In the genomic region with DNA sequence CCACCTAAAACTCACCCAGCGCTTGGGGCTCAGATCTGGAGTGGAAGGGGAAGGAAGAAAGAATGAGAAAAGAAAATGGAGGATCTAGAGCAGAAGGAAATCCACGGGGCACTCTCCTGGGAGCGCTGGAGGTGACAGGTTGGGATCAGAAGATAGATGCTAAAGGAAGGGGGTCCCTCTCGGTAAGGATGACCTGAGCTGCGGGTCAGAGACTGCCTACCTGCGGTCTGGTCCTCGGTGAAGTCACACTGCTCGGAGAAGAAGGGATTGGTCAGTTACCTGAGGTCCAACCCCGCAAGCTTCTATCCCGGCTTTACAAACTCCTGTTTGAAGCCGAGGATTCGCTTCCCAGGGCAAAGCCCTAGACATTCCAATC, we compare ENCODE assay signal across 8 mouse cellular contexts. TPM values are rescaled to one million over a fixed set of nuclear protein-coding genes. Genes with fewer than 3 reads are reported as not detected.
DNase-seq lines count a peak whose midpoint lies in the region; ATAC-seq and TF ChIP-seq lines count a peak whose summit lies in the region.

No protein-coding gene starts in this region.

- peaks cover 16% of the 10 kb centered on the region for H3K4me1 ChIP-seq in lung, adult 2 months (ENCODE audit: control insufficient read depth, insufficient read depth, low read length)
- H3K4me1 ChIP-seq in embryonic facial prominence, embryonic 11.5 days (ENCODE audit: control insufficient read depth, insufficient read depth, low read length) = peaks cover 4% of the 10 kb centered on the region; the same call in 1 of the 2 replicates
- H3K4me1 ChIP-seq in hindbrain, embryonic 14.5 days (replicated peaks; ENCODE audit: control insufficient read depth, insufficient read depth, low read length) = peaks cover 38% of the 10 kb centered on the region
- peaks cover 59% of the 10 kb centered on the region for H3K4me1 ChIP-seq in midbrain, embryonic 13.5 days (replicated peaks)

- TF ChIP-seq CTCF in lung, adult 2 months (IDR thresholded peaks at IDR 0.05; ENCODE audit: insufficient read depth, low read length) = no peak

- ATAC-seq in embryonic facial prominence, embryonic 11.5 days (replicated peaks; ENCODE audit: insufficient number of reproducible peaks, low FRiP score, low TSS enrichment, low read depth) = peak; percentile 40
- ATAC-seq in hindbrain, embryonic 14.5 days (ENCODE audit: low FRiP score) = peak; percentile 28
- ATAC-seq in midbrain, embryonic 13.5 days = no peak; the same call in 1 of the 2 replicates

- peaks cover 8% of the 10 kb centered on the region; the same call in 1 of the 2 replicates for H3K36me3 ChIP-seq in embryonic facial prominence, embryonic 11.5 days (replicated peaks; ENCODE audit: control insufficient read depth, insufficient read depth, low read depth, low read length)
- peaks cover 41% of the 10 kb centered on the region for H3K36me3 ChIP-seq in hindbrain, embryonic 14.5 days (replicated peaks; ENCODE audit: control insufficient read depth, insufficient read depth)
- peaks cover 37% of the 10 kb centered on the region for H3K36me3 ChIP-seq in midbrain, embryonic 13.5 days

- H3K27me3 ChIP-seq in embryonic facial prominence, embryonic 11.5 days (ENCODE audit: control insufficient read depth, insufficient read depth, low read length) = no peaks in the 10 kb centered on the region
- H3K27me3 ChIP-seq in hindbrain, embryonic 14.5 days (ENCODE audit: control insufficient read depth, insufficient read depth, low read length) = no peaks in the 10 kb centered on the region
- peaks cover 10% of the 10 kb centered on the region; the same call in 1 of the 2 replicates for H3K27me3 ChIP-seq in midbrain, embryonic 13.5 days

- WGBS in lung, adult 2 months = 0% methylated on average over 12 of the region's 12 CpGs
- WGBS in embryonic facial prominence, embryonic 11.5 days = 3% methylated on average over 12 of the region's 12 CpGs
- under 1% methylated on average over 12 of the region's 12 CpGs for WGBS in hindbrain, embryonic 14.5 days
- WGBS in midbrain, embryonic 13.5 days = under 1% methylated on average over 12 of the region's 12 CpGs

- peak overlapping the region; percentile 39 for H3K27ac ChIP-seq in embryonic facial prominence, embryonic 11.5 days (replicated peaks; ENCODE audit: low read depth, low read length)
- peak overlapping the region; percentile 98 for H3K27ac ChIP-seq in hindbrain, embryonic 14.5 days
- H3K27ac ChIP-seq in midbrain, embryonic 13.5 days = peak overlapping the region; percentile 94

- DNase-seq in lung, adult 2 months = no peak
- no peak for DNase-seq in lung, postnatal 25 days (ENCODE audit: low spot score)
- peak; percentile 36 for DNase-seq in embryonic facial prominence, embryonic 11.5 days (ENCODE audit: low spot score)
- peak; percentile 32 for DNase-seq in hindbrain, embryonic 14.5 days (ENCODE audit: low spot score)
- no peak for DNase-seq in left cerebral cortex, adult 8-10 months (ENCODE audit: low spot score in 2 of 2)
- DNase-seq in adipocyte (ENCODE audit: low spot score) = no peak
- no peak for DNase-seq in layer of hippocampus, adult 9-10 months (ENCODE audit: low spot score)

- H3K4me2 ChIP-seq in embryonic facial prominence, embryonic 11.5 days (ENCODE audit: low read depth, low read length) = peak overlapping the region; percentile 73
- peak overlapping the region; percentile 95 for H3K4me2 ChIP-seq in hindbrain, embryonic 14.5 days (replicated peaks)
- peak overlapping the region; percentile 67 for H3K4me2 ChIP-seq in midbrain, embryonic 13.5 days (replicated peaks)

- H3K9me3 ChIP-seq in embryonic facial prominence, embryonic 11.5 days (replicated peaks; ENCODE audit: control insufficient read depth, low read length) = no peaks in the 10 kb centered on the region
- H3K9me3 ChIP-seq in hindbrain, embryonic 14.5 days (ENCODE audit: control insufficient read depth, low read length) = no peaks in the 10 kb centered on the region
- H3K9me3 ChIP-seq in midbrain, embryonic 13.5 days = no peaks in the 10 kb centered on the region

- H3K4me3 ChIP-seq in lung, adult 2 months (replicated peaks; ENCODE audit: extremely low read depth, low read depth, low read length) = peak overlapping the region; percentile 98
- H3K4me3 ChIP-seq in embryonic facial prominence, embryonic 11.5 days (ENCODE audit: low read depth, low read length) = peak overlapping the region; percentile 67
- H3K4me3 ChIP-seq in hindbrain, embryonic 14.5 days (replicated peaks; ENCODE audit: low read length) = peak overlapping the region; percentile 69
- H3K4me3 ChIP-seq in midbrain, embryonic 13.5 days (replicated peaks) = peak overlapping the region; percentile 77

- no peak for TF ChIP-seq POLR2A in lung, adult 2 months (IDR thresholded peaks at IDR 0.05; ENCODE audit: borderline replicate concordance, extremely low read depth, low read depth, low read length)

- peak overlapping the region; percentile 64 for H3K9ac ChIP-seq in embryonic facial prominence, embryonic 11.5 days (replicated peaks; ENCODE audit: low read length)
- H3K9ac ChIP-seq in hindbrain, embryonic 14.5 days = peak overlapping the region; percentile 92
- H3K9ac ChIP-seq in midbrain, embryonic 13.5 days (replicated peaks) = peak overlapping the region; percentile 85

RNA-seq across cellular contexts. Expression of a gene that starts 0.6 kb away (rescaled TPM):
- polyA plus RNA-seq in lung, adult 2 months (2012; rRNA removed) = 771 and 1,159 TPM in 2 replicates
- 678 and 740 TPM in 2 replicates for polyA plus RNA-seq in embryonic facial prominence, embryonic 11.5 days (2014; fragmentation: Nextera tagmentation; extraction: Ambion mirVana)
- 825 and 884 TPM in 2 replicates for polyA plus RNA-seq in hindbrain, embryonic 14.5 days (2014; fragmentation: Nextera tagmentation; extraction: Ambion mirVana)
- 836 and 885 TPM in 2 replicates for polyA plus RNA-seq in midbrain, embryonic 13.5 days (2015; fragmentation: Nextera tagmentation; extraction: Ambion mirVana)
- 100 to 1,000 TPM; 555 to 620 (median 586) TPM for total RNA-seq in left cerebral cortex, adult 8-10 months (2022)

RNA-seq across cellular contexts. Expression of a gene that starts 5.2 kb away (rescaled TPM):
- polyA plus RNA-seq in lung, adult 2 months (2012; rRNA removed) = 1.9 and 2.0 TPM in 2 replicates
- polyA plus RNA-seq in embryonic facial prominence, embryonic 11.5 days (2014; fragmentation: Nextera tagmentation; extraction: Ambion mirVana) = 2.3 and 2.9 TPM in 2 replicates
- 5.8 and 6.1 TPM in 2 replicates for polyA plus RNA-seq in hindbrain, embryonic 14.5 days (2014; fragmentation: Nextera tagmentation; extraction: Ambion mirVana)
- polyA plus RNA-seq in midbrain, embryonic 13.5 days (2015; fragmentation: Nextera tagmentation; extraction: Ambion mirVana) = 3.4 and 4.3 TPM in 2 replicates
- 10 to 100 TPM; 29.9 to 33.3 (median 32.4) TPM for total RNA-seq in left cerebral cortex, adult 8-10 months (2022)

RNA-seq across cellular contexts. Expression of a gene that starts 32.4 kb away (rescaled TPM):
- polyA plus RNA-seq in lung, adult 2 months (2012; rRNA removed) = 94.9 and 97.2 TPM in 2 replicates
- polyA plus RNA-seq in embryonic facial prominence, embryonic 11.5 days (2014; fragmentation: Nextera tagmentation; extraction: Ambion mirVana) = 12.5 and 15.8 TPM in 2 replicates
- 13.7 and 14.5 TPM in 2 replicates for polyA plus RNA-seq in hindbrain, embryonic 14.5 days (2014; fragmentation: Nextera tagmentation; extraction: Ambion mirVana)
- 11.6 and 13.7 TPM in 2 replicates for polyA plus RNA-seq in midbrain, embryonic 13.5 days (2015; fragmentation: Nextera tagmentation; extraction: Ambion mirVana)
- total RNA-seq in left cerebral cortex, adult 8-10 months (2022) = 10 to 100 TPM; 11.9 to 13.7 (median 12.8) TPM

RNA-seq across cellular contexts. Expression of a gene that starts 34.3 kb away (rescaled TPM):
- polyA plus RNA-seq in lung, adult 2 months (2012; rRNA removed) = 99.8 TPM in 2 replicates
- 103 and 109 TPM in 2 replicates for polyA plus RNA-seq in embryonic facial prominence, embryonic 11.5 days (2014; fragmentation: Nextera tagmentation; extraction: Ambion mirVana)
- 184 and 191 TPM in 2 replicates for polyA plus RNA-seq in hindbrain, embryonic 14.5 days (2014; fragmentation: Nextera tagmentation; extraction: Ambion mirVana)
- polyA plus RNA-seq in midbrain, embryonic 13.5 days (2015; fragmentation: Nextera tagmentation; extraction: Ambion mirVana) = 200 and 212 TPM in 2 replicates
- 100 to 1,000 TPM; 262 to 275 (median 268) TPM for total RNA-seq in left cerebral cortex, adult 8-10 months (2022)

RNA-seq across cellular contexts. Expression of a gene that starts 54.3 kb away (rescaled TPM):
- polyA plus RNA-seq in lung, adult 2 months (2012; rRNA removed) = 13.2 and 15.1 TPM in 2 replicates
- 13.6 and 15.0 TPM in 2 replicates for polyA plus RNA-seq in embryonic facial prominence, embryonic 11.5 days (2014; fragmentation: Nextera tagmentation; extraction: Ambion mirVana)
- polyA plus RNA-seq in hindbrain, embryonic 14.5 days (2014; fragmentation: Nextera tagmentation; extraction: Ambion mirVana) = 14.5 and 16.3 TPM in 2 replicates
- 23.3 and 24.2 TPM in 2 replicates for polyA plus RNA-seq in midbrain, embryonic 13.5 days (2015; fragmentation: Nextera tagmentation; extraction: Ambion mirVana)
- total RNA-seq in left cerebral cortex, adult 8-10 months (2022) = 10 to 100 TPM; 11.7 to 16.1 (median 14.8) TPM

Comparison
In these comparisons a context has a peak if more than half of its experiments do, and no peak if none do; other contexts are left out.
1. DNase-seq: peak in embryonic facial prominence, embryonic 11.5 days (single experiment) and hindbrain, embryonic 14.5 days (single experiment); none in lung, adult 2 months (single experiment), lung, postnatal 25 days (single experiment), left cerebral cortex, adult 8-10 months (0 of 2), adipocyte (single experiment) and layer of hippocampus, adult 9-10 months (single experiment).
2. H3K27ac ChIP-seq: peak in every context shown above with its lines; median percentile 98 in hindbrain, embryonic 14.5 days; 94 in midbrain, embryonic 13.5 days; 39 in embryonic facial prominence, embryonic 11.5 days.
3. Peak in every context shown above with its lines, with median percentiles within 50 percentile points of each other: H3K4me3 ChIP-seq, H3K4me2 ChIP-seq and H3K9ac ChIP-seq.